Comparison of ENCODE assay signal across 9 mouse cellular contexts in the genomic region with DNA sequence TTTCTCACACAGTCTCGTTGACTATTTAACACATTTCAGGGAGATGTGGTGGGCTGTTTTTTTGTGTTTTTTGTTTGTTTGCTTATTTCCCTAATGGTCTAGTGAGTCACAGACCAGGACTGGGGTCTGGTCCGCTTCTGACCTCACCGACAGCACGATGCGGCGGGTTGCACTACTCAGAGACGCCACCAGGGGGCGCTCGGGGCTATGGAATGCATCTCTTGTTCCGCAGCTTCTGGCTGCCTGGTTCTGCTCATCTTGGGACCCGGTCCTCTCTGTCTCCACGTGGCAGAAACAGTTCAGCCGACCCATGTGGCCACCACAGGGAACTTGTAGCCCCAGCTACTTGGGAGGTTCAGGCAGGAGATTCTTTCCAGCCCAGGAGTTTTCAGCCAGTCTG. TPM values are rescaled to one million over a fixed set of nuclear protein-coding genes. Genes with fewer than 3 reads are reported as not detected.
A peak's percentile ranks its signal among the peaks of the same experiment; 100 is the strongest.
DNase-seq lines count a peak whose midpoint lies in the region; ATAC-seq and TF ChIP-seq lines count a peak whose summit lies in the region.
"Had no signal": no experiment of that assay in that cellular context is flagged by ENCODE, and none has a peak within 500 bp of the region (broad histone marks: within the 10 kb centered on the region; RNA-seq: fewer than 3 reads in every experiment).

No protein-coding gene starts in this region.

- peaks cover 31% of the 10 kb centered on the region for H3K4me1 ChIP-seq in E14TG2a.4 (replicated peaks; ENCODE audit: low read depth, low read length)
- peaks cover 11% of the 10 kb centered on the region for H3K4me1 ChIP-seq in embryonic facial prominence, embryonic 13.5 days
- peaks cover 9% of the 10 kb centered on the region for H3K4me1 ChIP-seq in heart, embryonic 13.5 days
- peaks cover 8% of the 10 kb centered on the region for H3K4me1 ChIP-seq in liver, postnatal 0 days (ENCODE audit: insufficient read depth)

- H3K9ac ChIP-seq in embryonic facial prominence, embryonic 13.5 days = no peak overlapping the region
- H3K9ac ChIP-seq in heart, embryonic 13.5 days = 0 out of 2 replicates have a peak overlapping the region, but pooled peaks have one; percentile 64
- H3K9ac ChIP-seq in liver, postnatal 0 days (replicated peaks) = no peak overlapping the region

- DNase-seq in adrenal gland, postnatal 4 days (ENCODE audit: low spot score in 2 of 2) = peak; percentile 65 to 80
- DNase-seq in kidney, postnatal 10 days = peak; percentile 92
- DNase-seq in liver, postnatal 0 days = peak; percentile 90
- peak; percentile 60 for DNase-seq in retina, adult 2 months (ENCODE audit: low read depth, low spot score)
- DNase-seq in thymus, postnatal 36 days = peak; percentile 64 to 76

- peak overlapping the region; percentile 33; the same call in 1 of the 2 replicates for H3K4me2 ChIP-seq in embryonic facial prominence, embryonic 13.5 days
- H3K4me2 ChIP-seq in heart, embryonic 13.5 days = peak overlapping the region; percentile 43
- H3K4me2 ChIP-seq in liver, postnatal 0 days (ENCODE audit: low read depth, low read length) = no peak overlapping the region

- ATAC-seq in embryonic facial prominence, embryonic 13.5 days (ENCODE audit: insufficient number of reproducible peaks, insufficient read depth, low FRiP score, low TSS enrichment, low read depth) = no peak
- ATAC-seq in heart, embryonic 13.5 days (ENCODE audit: extremely low read depth, insufficient number of reproducible peaks, low FRiP score, low TSS enrichment) = no peak
- ATAC-seq in liver, postnatal 0 days = 0 out of 2 replicates have a peak, but pooled peaks have one; percentile 31

- peaks cover 12% of the 10 kb centered on the region for H3K9me3 ChIP-seq in E14TG2a.4 (ENCODE audit: low read length)
- H3K9me3 ChIP-seq in embryonic facial prominence, embryonic 13.5 days = no peaks in the 10 kb centered on the region
- no peaks in the 10 kb centered on the region; the same call in 1 of the 2 replicates for H3K9me3 ChIP-seq in heart, embryonic 13.5 days
- H3K9me3 ChIP-seq in liver, postnatal 0 days (ENCODE audit: low read length) = no peaks in the 10 kb centered on the region

- H3K4me3 ChIP-seq in E14TG2a.4 (replicated peaks; ENCODE audit: low read length) = peak overlapping the region; percentile 11; the same call in 1 of the 2 replicates
- no peak overlapping the region for H3K4me3 ChIP-seq in embryonic facial prominence, embryonic 13.5 days
- no peak overlapping the region for H3K4me3 ChIP-seq in heart, embryonic 13.5 days
- no peak overlapping the region for H3K4me3 ChIP-seq in liver, postnatal 0 days (ENCODE audit: low read depth, low read length)

- no peaks in the 10 kb centered on the region for H3K27me3 ChIP-seq in E14TG2a.4 (ENCODE audit: insufficient read depth, low read length)
- peaks cover 5% of the 10 kb centered on the region; the same call in 1 of the 2 replicates for H3K27me3 ChIP-seq in embryonic facial prominence, embryonic 13.5 days
- H3K27me3 ChIP-seq in heart, embryonic 13.5 days (replicated peaks) = peaks cover 14% of the 10 kb centered on the region
- 0 out of 2 replicates have a peak, but pooled peaks cover 6% of the 10 kb centered on the region for H3K27me3 ChIP-seq in liver, postnatal 0 days (ENCODE audit: insufficient read depth, low read length)

- H3K27ac ChIP-seq in embryonic facial prominence, embryonic 13.5 days = no peak overlapping the region
- H3K27ac ChIP-seq in heart, embryonic 13.5 days (replicated peaks) = no peak overlapping the region
- H3K27ac ChIP-seq in liver, postnatal 0 days (ENCODE audit: low read depth) = no peak overlapping the region
- H3K27ac ChIP-seq: macrophage had no signal

- TF ChIP-seq CTCF in E14TG2a.4 (conservative IDR thresholded peaks at IDR 0.05; ENCODE audit: low read length) = peak; percentile 97
- peak; percentile 99 for TF ChIP-seq CTCF in liver, postnatal 0 days (IDR thresholded peaks at IDR 0.05; ENCODE audit: low read depth)

- no peak for TF ChIP-seq EP300 in liver, postnatal 0 days (IDR thresholded peaks at IDR 0.05; ENCODE audit: low read depth)

- 1% methylated on average over 13 of the region's 13 CpGs for WGBS in embryonic facial prominence, embryonic 13.5 days
- 2% methylated on average over 13 of the region's 13 CpGs for WGBS in heart, embryonic 13.5 days
- 1% methylated on average over 13 of the region's 13 CpGs for WGBS in liver, postnatal 0 days (ENCODE audit: insufficient replicate concordance)

- peaks cover 2% of the 10 kb centered on the region for H3K36me3 ChIP-seq in E14TG2a.4 (ENCODE audit: insufficient read depth, low read length)
- no peaks in the 10 kb centered on the region for H3K36me3 ChIP-seq in embryonic facial prominence, embryonic 13.5 days
- H3K36me3 ChIP-seq in heart, embryonic 13.5 days = no peaks in the 10 kb centered on the region
- no peaks in the 10 kb centered on the region for H3K36me3 ChIP-seq in liver, postnatal 0 days (replicated peaks; ENCODE audit: insufficient read depth, low read length)

RNA-seq across cellular contexts. Expression of a gene that starts 42.8 kb away (rescaled TPM):
- total RNA-seq in adrenal gland, postnatal 4 days (2021) = 100 to 1,000 TPM; 171 to 174 TPM
- 44.3 and 47.3 TPM in 2 replicates for polyA plus RNA-seq in embryonic facial prominence, embryonic 13.5 days (2015; fragmentation: Nextera tagmentation; extraction: Ambion mirVana)
- 44.5 and 45.3 TPM in 2 replicates for polyA plus RNA-seq in heart, embryonic 13.5 days (2015; fragmentation: Nextera tagmentation; extraction: Ambion mirVana)
- polyA plus RNA-seq in liver, postnatal 0 days (2015; fragmentation: Nextera tagmentation; extraction: Ambion mirVana) = 8.2 and 9.2 TPM in 2 replicates
